Mouse (Mus musculus): ENCODE data around the gene Cc2d1b. TPM values are rescaled to one million over a fixed set of nuclear protein-coding genes. Genes with fewer than 3 reads are reported as not detected.

Cc2d1b gene
- polyA plus RNA-seq, 1 experiment from 2014 or later: 26.4 TPM

Other genes with a start within 250 kb of the Cc2d1b start
- 1.7 and 2.0 TPM in 2 replicates for gene Shisal2a, start 236.6 kb upstream of the Cc2d1b start, polyA plus RNA-seq (2016; fragmentation: Nextera tagmentation; extraction: Ambion mirVana)
- gene Gpx7, start 213.0 kb upstream of the Cc2d1b start, polyA plus RNA-seq (2016; fragmentation: Nextera tagmentation; extraction: Ambion mirVana): 39.3 and 54.2 TPM in 2 replicates
- gene Tut4, start 160.5 kb upstream of the Cc2d1b start, polyA plus RNA-seq (2016; fragmentation: Nextera tagmentation; extraction: Ambion mirVana): 102 and 110 TPM in 2 replicates
- gene Prpf38a, start 40.6 kb upstream of the Cc2d1b start, polyA plus RNA-seq (2016; fragmentation: Nextera tagmentation; extraction: Ambion mirVana): 96.0 and 107 TPM in 2 replicates
- gene Orc1, start 40.5 kb upstream of the Cc2d1b start, polyA plus RNA-seq (2016; fragmentation: Nextera tagmentation; extraction: Ambion mirVana): 10.6 and 11.1 TPM in 2 replicates
- 1.5 and 1.7 TPM in 2 replicates for gene 3110021N24Rik, start 99.7 kb downstream of the Cc2d1b start, polyA plus RNA-seq (2016; fragmentation: Nextera tagmentation; extraction: Ambion mirVana)
- gene Zfyve9, start 160.9 kb downstream of the Cc2d1b start, polyA plus RNA-seq (2016; fragmentation: Nextera tagmentation; extraction: Ambion mirVana): 5.4 and 5.7 TPM in 2 replicates
- 238 and 256 TPM in 2 replicates for gene Btf3l4, start 213.7 kb downstream of the Cc2d1b start, polyA plus RNA-seq (2016; fragmentation: Nextera tagmentation; extraction: Ambion mirVana)
- 99.0 and 105 TPM in 2 replicates for gene Txndc12, start 214.7 kb downstream of the Cc2d1b start, polyA plus RNA-seq (2016; fragmentation: Nextera tagmentation; extraction: Ambion mirVana)
- 36.6 and 44.3 TPM in 2 replicates for gene Kti12, start 227.8 kb downstream of the Cc2d1b start, polyA plus RNA-seq (2016; fragmentation: Nextera tagmentation; extraction: Ambion mirVana)
- gene A730015C16Rik, start 228.7 kb downstream of the Cc2d1b start, polyA plus RNA-seq (2016; fragmentation: Nextera tagmentation; extraction: Ambion mirVana): 2.3 and 2.4 TPM in 2 replicates

Measured in midbrain, embryonic 12.5 days (tissue).